Mouse (Mus musculus): ENCODE data around the gene Nectin2.

Nectin2 gene

DNA sequence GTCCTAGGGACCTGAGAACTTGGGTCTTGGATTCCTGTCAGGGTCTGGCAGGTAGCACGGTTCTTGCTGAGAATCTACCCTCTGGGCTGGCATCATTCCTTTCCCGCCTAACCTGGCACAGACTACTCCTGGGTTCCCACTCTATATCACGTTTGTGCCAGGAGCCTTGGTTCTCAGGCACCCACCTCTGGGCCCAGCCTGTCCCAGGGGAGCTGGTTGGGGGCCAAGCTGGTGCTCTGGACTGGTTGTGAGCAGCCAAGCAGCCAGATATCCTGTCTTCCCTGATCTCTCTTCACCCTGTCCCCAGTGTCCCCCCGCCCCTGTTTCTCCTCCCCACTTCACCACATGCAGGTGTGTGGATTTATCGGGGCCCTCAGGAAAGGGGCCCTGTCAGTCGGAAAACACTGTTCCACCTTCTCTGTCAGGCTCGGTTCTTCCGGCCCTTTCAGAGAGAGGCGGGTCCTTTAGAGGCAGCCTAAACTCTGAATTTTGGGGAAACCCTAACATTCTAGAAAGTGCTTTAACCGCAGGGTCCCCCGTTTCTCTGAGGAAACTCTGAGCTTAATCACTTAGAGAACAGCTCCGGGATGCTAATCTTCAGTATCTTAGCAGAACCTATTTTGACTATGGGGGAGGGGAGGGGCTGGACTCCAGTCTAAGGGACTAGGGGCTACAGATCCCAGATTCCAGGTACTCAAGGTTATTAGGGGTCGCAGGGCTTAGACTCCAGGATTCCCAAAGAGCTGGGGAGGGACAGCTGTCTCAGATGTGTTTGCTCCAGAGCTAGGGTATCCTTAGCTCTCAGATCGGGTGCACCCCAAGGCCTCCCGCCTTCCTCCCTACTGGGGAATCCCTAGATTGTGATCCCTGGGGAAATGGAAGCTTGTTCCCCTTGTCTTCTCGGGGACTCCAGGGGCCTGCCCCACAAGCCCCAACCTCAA lies 19.4 kb upstream of the Nectin2 start:
- DNase-seq (ENCODE audit: low read depth, low spot score) = peak; percentile 47

GRCm38 (mm10) chr7:19769001-19769400 lies 18.7 kb upstream of the Nectin2 start:
- DNase-seq (ENCODE audit: low read depth, low spot score) = no peak

DNA sequence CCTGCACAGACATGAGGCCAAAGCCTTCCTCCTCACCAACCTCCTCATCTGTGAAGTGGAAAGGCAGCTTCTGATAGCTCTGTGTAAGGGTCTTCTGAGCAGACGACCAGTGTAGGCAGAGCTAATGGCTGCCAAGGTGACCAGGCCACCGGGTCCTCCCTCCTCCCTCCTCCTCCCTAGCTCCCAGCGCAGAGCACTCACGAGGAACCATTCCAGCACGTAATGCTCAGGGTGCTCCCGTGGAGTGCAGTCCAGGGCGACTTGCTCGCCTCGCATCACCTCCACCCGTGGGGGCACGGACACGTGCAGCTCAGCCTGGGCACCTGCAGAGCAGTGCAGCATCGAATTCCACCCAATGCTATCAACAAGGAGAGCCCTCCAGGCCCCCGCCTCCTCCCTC lies 18.0 kb upstream of the Nectin2 start:
- DNase-seq (ENCODE audit: low read depth, low spot score) = no peak

- DNase-seq (ENCODE audit: low read depth, low spot score) = no peak
Measured at GRCm38 (mm10) chr7:19764581-19764980, 14.3 kb upstream of the Nectin2 start.

GRCm38 (mm10) chr7:19763829-19764477 lies 13.7 kb upstream of the Nectin2 start:
- DNase-seq (ENCODE audit: low read depth, low spot score) = peak; percentile 73

GRCm38 (mm10) chr7:19762283-19762682 lies 12.0 kb upstream of the Nectin2 start:
- DNase-seq (ENCODE audit: low read depth, low spot score) = no peak

GRCm38 (mm10) chr7:19760021-19760420 lies 9.7 kb upstream of the Nectin2 start:
- DNase-seq (ENCODE audit: low read depth, low spot score) = no peak

DNA sequence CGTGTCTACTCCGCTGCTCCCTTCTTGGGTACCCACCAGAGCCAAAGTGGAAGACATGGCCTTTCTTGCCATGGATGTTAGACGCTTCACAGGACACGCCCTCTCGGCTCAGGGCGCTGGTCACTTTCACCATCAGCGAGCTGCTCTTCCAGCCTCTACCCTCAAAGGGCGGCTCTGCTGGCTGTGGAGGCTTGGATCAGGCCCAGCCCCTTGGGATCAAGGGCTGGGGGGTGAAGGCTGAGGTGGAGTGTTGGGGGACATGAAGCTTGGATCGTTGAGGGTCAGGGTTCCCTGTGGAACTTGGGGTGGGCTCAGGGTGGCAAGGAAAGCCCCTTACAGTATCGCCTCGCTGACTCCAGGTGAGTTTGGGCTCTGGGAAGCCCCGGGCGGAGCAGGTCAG lies 8.3 kb upstream of the Nectin2 start:
- no peak for DNase-seq (ENCODE audit: low read depth, low spot score)

- DNase-seq (ENCODE audit: low read depth, low spot score) = no peak
Measured at GRCm38 (mm10) chr7:19755851-19756786, 5.8 kb upstream of the Nectin2 start.

GRCm38 (mm10) chr7:19755008-19755407 lies 4.7 kb upstream of the Nectin2 start:
- DNase-seq (ENCODE audit: low read depth, low spot score) = no peak

DNA sequence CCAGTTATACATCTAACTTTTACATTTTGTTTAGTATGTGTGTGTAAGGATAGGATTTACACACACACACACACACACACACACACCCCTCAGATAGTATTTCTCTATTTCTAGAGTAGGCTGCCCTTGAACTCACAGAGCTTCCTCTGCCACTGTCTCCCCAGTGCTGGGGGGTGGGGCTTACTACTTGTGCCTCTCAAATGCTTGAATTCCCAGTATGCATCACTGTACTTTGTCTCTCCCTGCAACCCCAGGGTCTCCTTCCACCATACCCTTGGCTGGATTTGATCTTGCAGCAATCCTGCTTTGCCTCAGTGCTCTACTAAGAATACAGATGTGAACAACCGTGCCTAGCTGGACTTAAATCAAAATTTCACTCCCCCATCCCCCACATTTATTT lies 3.8 kb upstream of the Nectin2 start:
- DNase-seq (ENCODE audit: low read depth, low spot score) = peak; percentile 52

DNA sequence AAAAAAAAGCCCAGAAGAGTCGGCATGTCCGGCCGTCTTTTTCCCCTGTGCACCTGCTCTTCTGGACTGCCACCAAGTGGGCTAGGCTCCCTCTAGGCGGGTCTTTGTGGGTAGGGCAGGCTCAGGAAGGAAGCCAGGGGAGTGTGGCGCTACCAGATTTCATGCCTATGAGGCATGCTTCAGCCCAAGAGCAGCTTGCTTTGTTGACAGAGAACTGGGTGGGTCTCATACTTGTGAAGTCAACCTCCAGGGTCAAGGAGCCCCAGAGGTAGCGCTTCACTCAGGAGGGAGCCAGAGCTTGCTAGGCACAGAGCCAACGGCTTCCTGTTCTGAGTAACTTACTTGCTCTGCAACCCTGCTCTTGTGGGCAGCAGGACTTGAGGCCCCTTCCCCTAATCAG lies 3.3 kb upstream of the Nectin2 start:
- DNase-seq (ENCODE audit: low read depth, low spot score) = peak; percentile 81

DNA sequence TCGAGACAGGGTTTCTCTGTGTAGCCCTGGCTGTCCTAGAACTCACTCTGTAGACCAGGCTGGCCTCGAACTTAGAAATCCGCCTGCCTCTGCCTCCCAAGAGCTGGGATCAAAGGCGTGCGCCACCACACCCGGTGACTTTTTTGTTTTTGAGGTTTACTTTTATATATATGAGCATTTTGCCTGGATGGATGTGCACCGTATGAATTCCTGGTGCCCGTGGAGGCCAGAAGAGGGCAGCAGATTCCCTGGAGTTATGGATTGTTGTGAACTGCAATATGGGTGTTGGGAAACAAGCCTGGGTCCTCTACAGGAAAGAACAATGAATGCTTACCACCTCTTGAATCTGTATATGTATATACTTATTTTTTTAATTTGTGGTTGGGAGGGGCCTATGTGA lies 2.4 kb upstream of the Nectin2 start:
- peak; percentile 55 for DNase-seq (ENCODE audit: low read depth, low spot score)

GRCm38 (mm10) chr7:19751070-19751383 lies 744 bp upstream of the Nectin2 start:
- no peak for DNase-seq (ENCODE audit: low read depth, low spot score)

GRCm38 (mm10) chr7:19749389-19750216 lies 680 bp downstream of the Nectin2 start:
- DNase-seq (ENCODE audit: low read depth, low spot score) = peak; percentile 99

GRCm38 (mm10) chr7:19748219-19749195 lies 1.8 kb downstream of the Nectin2 start:
- DNase-seq (ENCODE audit: low read depth, low spot score) = peak; percentile 56

GRCm38 (mm10) chr7:19747420-19748218 lies 2.7 kb downstream of the Nectin2 start:
- peak; percentile 92 for DNase-seq (ENCODE audit: low read depth, low spot score)

DNA sequence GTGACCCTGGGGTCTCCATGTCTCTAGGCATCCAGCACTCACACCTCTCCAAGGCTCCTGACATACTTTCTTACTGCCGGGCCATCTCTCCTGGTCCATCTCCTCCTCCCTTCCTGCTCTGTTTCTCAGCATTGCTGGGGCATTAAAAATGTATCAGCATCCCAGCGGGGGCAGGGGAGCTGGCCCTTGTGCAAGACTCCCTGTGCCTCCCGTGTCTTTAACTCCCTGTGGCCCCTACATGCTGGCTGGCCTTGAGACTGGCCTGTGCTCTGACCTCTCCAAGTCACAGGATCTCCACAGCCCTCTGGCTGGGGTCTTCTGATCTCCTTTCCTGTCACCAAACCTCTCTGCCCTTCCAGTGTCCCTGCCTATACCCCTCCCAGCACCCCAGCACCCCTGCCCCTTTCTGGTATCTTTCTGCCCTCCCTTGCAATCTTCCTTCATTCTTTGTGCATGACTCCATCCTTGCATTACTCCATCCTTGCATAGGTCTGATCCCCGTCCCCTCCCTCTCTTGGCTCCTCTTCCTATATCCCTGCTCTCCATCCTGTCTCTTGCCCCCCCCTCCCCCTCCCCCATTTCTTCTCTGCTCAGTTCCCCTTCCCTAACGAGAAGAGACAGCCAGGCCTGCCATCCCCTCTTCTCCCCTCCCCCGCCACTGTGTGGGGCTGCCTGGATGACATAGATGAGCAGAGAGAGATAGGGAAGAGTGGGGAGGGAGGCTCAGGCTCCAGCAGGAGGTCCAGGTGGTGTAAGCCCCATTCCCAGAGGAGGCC lies 3.7 kb downstream of the Nectin2 start:
- DNase-seq (ENCODE audit: low read depth, low spot score) = peak; percentile 65
